Mouse (Mus musculus): ENCODE data around the gene 2610001J05Rik.
"Not testable (repeated sequence)": the region's sequence is repeated elsewhere in the genome, so short reads cannot be mapped to it uniquely, and the experiment has no call there.

The 2610001J05Rik gene

DNA sequence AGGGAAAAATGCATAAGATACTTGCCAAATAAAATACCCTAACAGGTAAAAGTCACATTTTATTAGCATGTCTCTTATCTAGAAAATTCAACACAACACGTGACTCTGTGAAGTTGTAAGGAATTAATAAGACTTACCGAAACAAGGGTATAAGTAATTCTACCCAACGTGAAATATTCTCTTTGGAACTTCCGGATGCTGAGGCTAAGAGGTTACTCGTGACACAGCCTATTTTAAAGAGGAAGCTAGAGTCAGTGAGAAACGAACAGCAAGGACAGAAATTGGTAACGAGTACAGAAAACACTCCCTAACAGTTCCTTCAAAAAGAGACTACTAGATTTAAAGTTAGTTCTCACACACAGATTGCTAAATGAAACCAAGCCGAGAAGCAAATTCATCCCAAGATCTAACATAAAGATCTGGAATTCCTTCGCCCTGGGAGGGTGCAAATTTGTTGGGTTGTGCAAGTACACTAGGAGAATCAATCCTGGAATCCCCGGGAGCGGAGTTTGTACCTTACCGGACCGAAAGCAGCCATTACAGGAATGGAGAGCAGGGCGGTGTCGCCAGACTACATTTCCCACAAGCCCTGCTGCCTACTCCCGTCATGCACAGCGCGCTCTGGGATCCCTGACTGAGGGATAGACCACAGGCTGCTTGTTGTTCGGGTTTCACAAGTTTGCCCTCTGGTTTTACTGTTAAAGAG is at the start of gene 2610001J05Rik:
TSS of gene 2610001J05Rik (minus strand) at position 600 of the 706 bp plus-strand sequence.
- DNase-seq (ENCODE audit: low read depth) = peak; percentile 92

DNA sequence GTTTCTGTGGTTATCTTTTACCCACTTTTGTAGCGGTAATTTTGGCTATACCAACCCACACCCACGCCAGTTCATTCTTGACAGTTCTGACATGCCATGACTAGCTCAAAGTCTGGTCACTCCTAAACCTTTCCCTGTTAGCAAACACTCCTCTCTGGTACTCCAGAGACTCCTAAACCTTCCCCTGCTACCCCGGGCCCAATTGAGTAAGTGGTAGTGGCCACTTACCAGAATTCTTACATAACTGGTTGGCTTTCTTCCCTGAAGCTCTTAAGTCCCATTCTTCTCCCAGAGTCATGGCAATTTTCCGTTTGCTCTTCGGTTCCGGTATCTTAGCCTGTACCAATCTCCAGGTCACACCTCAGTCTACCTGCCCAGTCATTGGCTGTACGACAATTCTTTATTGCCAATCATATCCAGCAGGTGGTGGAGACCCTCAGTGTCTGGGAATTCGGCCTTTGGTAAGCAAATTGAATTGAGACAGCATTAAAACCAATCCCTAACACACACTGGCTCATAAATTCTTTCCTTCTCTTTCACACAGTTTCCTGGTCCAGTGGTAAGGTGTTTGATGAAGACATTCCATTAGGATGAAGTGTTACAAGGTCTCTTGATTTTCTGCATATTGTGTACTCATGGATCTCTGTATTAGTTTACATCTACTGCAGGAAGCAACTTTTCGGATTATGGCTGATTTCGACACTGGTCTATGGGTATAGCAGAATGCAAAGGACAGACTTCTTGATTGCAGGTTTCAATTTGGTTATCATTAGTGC is 38.6 kb upstream of the 2610001J05Rik start:
- no peak for DNase-seq (ENCODE audit: low read depth)

DNA sequence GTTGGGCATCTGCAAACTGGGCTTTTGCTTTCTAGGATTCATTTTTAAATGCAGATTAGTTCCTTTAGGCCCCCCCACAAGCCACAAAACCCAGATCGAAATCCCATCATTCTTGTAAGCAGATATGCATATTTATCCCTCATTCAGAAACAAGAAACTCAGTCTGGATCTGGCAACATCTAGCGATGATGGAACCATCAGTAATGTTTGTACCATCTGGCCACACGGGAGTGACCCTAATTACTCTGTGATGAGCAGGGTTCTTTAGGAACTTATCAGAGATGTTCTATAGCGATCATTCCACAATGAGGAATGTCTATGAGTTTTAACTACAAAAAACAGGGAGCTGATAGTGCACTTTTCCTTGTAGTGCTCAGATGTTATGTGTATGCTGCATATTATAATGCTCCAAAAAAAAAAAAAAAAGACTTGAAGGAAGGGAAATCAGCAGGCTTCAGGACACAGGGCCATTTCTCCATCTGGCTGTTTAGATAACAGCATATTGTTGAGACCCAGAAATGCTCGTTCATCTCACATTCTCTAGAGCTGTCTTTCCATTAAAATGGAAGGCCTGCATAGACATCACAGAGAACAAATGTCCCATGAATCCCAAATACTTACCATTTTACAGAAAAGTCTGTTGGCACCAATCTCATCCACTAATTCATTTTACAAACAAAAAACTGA is 31.8 kb upstream of the 2610001J05Rik start:
- DNase-seq (ENCODE audit: low read depth) = no peak

DNA sequence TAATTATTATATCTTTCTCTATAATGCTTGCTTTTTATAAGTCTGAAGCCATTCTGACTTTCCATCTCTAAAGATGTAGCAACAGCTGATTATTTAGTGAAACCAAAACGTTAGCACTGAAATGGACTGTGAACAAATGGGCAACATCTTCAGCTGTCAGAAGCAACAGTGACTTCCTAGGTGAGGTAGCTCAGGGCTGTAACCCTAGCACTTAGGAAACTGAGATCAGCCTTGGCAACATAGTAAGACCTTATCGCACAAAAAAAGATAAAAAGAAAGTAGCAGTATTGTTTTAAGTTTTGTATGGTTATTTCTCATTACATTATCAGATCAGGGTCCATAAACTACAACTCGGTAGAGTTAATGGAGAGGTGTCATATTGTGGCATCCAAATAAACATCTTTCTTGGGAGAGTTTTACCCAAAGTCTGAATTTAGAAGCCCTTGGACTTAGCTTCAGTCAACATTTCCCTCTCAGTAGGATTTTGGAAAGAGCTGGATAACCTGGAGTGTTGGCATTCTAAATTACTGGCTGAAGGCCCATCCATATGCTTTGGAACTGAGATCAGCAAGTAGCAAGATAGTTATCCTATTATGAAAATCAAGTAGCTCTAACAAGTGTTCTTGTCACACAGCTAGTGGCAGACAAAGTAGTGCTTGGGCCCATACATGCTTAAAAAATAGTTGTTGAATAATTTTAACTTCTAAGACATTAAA is 13.7 kb upstream of the 2610001J05Rik start:
- no peak for DNase-seq (ENCODE audit: low read depth)

DNA sequence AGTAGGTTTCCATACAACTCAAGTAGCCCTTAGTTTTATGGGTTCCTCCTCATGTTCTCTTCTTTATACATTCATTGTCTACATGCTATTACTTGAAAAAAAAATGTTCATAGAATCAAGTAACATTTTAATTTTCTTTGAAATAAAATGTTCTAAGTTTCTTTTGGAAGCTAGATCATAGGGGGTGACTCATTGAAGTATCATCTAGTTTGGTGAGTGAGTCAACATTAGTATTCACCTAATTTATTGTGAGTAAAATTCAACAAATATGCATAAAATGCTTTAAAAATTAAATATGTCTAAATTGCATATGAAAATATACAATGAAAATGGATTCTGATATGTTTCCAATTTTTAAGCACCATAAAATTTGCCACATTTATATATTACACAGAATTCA is 11.6 kb upstream of the 2610001J05Rik start:
- no peak for DNase-seq (ENCODE audit: low read depth)

DNA sequence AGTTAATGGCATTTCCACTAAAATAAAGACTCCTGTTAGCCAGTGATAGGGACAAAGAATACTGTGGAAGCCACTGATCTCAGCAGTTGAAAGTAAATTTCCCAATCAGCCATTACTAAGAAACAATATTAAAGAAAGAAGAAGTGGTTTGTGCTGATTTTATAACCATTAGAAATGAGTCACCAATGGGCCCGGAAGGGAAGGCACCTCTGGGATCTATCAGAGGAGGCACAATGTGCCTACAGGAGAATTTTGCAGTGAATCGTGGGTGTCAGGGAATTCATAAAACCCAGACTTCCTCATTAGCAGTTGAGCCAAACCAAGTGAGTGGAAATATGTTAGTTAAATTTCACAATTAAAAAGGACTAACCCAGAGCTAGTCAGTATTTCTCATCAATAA is 2.6 kb upstream of the 2610001J05Rik start:
- no peak for DNase-seq (ENCODE audit: low read depth)

DNA sequence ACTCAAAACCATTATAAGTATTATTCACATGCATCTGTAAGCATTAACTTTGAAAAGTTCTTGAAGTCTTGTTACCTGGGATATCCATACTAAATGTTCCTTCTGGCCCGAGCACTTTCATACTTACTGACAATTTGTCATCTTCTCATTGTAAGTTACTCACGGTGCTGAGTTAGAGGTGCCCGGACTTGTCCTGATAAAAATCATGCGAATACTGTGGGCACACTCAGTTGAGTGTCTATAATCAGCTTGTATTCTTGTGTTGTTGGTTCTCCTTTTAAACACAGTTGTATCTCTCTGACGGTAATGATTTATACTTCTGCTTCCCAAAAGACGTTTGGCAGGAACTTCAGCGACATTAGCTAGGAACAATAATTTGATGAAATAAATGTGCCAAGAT is 758 bp upstream of the 2610001J05Rik start:
- no peak for DNase-seq (ENCODE audit: low read depth)

DNA sequence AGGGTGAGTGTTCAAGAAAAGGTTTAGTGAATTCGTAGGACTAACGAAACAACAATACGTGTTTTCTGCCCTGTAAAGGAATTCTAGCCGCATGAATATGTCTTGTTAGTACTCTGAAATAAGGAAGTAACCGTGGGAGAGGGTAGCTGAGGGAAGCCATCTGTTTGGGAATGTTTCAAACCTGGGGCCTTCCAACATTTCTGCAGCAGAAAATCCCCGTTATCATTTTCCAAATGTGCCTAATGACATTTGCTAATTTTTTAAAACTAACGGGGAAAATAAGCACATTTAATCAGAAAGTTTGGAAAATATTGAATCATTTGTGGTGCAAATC is 274 bp upstream of the 2610001J05Rik start:
- DNase-seq (ENCODE audit: low read depth) = no peak

DNA sequence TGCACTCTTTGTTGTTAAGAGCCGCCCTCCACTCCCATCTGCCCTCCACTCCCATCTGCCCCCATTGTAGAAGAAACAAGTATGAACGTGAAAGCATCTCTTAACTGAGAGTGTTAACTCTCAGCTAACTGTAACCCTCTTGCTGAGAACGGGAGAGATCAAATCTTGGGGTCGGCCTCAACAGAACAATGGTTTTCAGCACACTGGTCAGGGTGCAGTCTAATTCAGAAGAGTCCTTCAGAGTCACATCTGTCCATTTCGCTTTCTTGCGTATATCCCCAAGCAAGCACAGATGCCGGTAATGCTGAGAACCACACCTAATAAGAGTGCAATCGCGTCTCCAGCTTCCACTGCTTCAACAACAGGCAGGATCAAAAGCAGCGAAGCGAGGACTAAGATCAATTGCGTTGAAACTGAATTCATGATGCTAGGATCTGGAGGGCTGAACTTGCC is 1.0 kb downstream of the 2610001J05Rik start:
- DNase-seq (ENCODE audit: low read depth) = peak; percentile 25

DNA sequence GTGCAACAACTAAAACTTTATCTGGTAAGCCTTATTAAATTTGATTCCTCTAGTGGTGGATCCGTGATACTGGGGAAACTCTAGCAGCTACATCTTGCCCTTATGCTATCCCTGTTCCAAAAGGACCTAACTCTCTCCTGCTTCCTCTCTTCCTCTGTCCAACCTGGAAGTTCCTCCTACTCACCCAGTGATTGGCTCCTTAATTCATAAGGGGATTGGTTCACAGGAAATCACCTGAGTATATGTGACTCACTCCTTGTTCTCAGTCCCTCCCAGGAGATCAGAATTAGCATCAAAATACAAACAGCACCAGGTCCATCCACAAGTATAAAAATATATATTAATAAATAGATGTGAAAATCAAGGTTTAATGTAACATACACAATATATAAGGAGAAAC is 10.7 kb downstream of the 2610001J05Rik start:
- no peak for DNase-seq (ENCODE audit: low read depth)

DNA sequence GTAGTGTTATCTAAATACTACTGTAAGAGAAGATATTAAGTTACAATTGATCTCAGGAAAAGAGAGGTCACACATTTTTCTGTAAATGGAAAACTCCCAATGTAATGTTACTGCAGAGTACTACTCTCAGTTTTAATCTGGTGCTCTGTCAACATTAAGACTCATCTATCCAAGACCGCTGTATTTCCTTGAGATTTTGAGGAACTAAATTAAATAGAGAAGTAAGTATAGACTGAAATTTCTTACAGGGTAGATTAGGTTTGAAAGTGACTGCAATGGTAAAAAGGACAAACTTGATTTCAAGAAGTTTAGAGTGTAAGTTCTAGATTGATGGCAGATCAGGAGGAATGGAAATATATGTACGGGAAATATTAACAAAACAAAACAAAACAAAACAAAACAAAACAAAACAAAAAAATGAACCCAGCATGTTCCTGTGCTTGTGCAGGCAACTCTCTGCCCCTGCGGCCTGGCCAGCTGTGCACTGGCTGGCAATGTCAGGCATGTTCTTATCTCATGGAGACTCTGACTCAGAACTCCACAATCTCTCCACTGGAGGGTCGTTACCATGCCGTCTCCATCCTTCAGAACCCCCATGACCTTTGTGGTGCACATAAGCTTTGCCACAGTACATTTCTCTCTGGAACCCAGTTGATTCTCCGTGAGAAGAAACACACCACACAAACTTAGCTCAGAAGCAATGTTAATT is 11.3 kb downstream of the 2610001J05Rik start:
- DNase-seq (ENCODE audit: low read depth) = no peak

DNA sequence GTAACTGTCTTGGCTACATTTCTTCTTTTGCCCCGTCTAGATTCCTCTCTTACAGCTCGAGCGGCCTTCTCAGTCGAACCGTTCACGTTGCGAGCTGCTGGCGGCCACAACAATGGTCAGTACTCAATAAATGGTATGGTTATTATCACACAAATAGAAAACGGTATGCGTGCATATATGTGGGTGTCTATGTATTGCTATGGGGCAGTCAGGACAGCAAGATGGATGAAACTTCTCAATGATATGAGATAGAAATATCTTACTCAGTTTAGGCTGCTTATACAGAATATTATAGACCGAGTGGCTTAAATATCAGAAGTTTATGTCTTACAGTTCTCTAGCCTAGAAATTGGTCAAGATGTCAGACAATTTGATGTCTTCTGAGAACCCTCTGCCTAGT is 17.1 kb downstream of the 2610001J05Rik start:
- no peak for DNase-seq (ENCODE audit: low read depth)

DNA sequence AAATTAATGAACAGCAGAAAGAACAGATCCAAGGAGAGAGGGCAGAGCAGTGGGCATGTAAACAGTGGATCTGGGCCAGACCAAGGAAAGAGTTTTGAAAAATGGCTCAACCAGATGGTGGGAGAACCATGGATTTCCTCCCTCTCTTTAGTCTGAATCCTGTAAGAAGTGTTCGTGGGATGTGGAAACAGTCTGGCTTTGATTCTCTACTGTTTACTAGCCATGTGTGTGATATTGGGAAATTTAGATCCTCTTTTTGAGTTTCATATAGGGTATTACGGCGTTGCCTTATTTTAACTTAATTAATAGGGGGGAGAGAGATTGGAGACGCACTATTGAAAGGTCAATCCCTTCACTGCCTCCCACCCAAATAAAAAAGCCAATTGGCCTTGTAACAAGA is 18.1 kb downstream of the 2610001J05Rik start:
- no peak for DNase-seq (ENCODE audit: low read depth)

DNA sequence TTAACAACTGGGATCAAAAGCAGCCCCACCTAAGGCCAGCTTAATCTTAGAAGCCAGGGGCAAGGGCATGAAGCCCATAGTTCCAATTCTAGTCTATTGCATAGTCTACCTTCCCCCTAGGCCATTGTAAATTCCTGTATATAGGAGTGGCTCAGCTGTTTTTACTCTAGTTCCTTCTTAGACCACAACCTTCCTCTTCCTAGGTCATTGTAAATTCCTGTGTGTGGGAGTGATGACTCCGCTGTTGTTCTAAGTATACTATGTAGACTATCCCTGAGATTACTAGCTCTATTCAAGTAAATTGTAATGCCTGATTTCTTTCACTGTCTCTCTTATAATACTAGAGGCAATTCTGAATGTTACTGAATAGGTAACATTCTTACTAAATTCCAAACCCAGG is 25.3 kb downstream of the 2610001J05Rik start:
- not testable (repeated sequence) for DNase-seq (ENCODE audit: low read depth)

DNA sequence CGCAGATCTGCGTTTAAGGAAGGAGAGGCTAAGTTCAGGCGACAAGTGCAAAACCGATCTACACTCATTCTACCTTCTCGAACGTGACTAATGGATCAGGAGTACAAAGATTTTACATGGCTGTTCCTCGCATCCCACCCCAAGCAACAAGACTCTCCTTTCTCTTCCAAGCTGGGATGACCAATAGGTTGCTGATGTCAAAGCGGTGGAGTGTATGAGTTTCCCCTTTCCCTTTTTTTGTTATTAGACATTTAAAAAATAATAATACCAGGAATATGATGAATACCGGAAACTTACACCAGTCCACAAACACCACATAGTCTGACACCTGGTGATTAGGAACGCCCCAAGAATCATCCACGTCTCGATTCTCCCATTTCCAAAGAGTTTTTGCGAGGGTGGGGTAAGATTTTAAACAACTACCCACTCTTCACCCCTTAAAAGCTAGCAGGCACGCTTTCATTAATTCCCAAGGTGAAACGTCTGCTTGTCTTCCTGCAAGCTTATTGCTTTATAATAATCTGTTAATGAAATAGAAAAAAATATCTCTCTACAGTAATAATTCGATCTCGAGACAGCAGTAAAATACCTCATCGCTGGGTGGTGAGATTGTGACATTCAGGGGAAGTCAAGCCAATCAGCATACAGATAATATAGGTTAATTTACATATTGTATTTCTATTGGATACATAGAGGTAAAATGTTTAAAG is 31.8 kb downstream of the 2610001J05Rik start, which contains the start of gene Gpr85:
TSS of gene Gpr85 (minus strand) at position 598 of the 710 bp plus-strand sequence.
- peak; percentile 9 for DNase-seq (ENCODE audit: low read depth)

DNA sequence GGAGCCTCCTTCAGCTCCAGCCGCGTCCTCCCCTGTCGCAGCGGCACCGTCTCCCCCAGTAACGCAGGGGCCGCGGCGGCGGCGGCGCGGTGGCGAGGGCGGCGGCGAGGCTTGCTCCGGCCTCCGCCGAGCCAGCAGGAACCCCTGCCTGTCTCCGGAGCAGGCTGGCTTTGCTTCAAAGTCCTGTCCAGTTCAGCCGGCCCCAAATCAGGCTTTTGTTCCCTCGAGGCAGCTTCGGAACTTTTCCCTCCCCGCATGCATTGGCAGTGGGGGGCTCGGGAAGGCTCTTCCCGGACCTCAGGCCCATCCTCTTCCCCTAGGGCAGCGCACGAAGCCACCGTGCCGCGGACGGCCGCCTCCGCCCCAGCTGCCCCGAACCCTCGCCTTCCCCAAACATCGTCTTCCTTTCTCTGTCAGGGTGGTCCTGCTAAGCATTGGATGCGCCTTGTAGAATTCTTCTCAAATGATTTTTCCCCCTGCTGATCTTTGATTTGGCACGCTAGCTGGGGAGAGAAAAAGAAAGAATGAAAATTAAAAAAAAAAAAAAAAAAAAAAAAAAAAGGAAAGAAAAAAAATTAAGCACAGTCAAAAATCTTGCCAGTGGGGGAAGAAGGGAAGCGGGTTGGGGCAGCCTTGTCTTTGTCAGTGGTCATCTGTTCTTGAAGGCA is 32.5 kb downstream of the 2610001J05Rik start:
- DNase-seq (ENCODE audit: low read depth) = no peak

DNA sequence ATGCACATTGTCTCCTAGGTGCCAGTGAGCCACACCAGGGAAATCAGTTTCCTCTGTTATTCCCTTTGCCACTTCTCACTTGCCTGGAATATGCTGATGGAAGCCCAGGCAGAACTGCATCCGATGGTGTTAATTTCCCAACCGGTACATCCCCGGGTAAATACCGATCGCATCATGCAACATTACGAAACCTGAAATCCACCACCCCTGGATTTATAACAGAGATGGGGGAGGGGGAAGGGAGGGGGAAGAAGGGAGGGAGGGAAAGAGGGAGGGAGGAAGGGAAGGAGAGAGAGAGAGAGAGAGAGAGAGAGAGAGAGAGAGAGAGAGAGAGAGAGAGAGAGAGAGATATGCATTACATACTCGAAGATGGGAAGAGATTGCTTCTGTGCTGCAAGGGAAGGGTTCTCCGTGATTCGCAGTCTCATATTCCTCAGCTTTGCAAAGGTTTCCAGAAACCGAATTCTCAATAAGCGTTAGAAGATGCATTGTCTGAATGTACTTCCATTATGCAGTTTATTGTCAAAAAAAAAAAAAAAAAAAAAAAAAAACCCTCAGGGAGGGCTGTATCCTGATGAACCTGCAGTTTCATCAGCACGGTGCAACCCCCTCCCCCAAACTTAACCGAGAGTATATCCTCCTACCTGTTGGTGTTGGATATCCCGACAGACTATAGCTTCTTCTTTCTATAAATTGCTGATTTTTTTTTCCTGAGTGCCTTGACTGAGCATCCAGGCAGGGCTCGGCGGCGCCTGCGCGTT is 33.2 kb downstream of the 2610001J05Rik start:
- DNase-seq (ENCODE audit: low read depth) = peak; percentile 20

DNA sequence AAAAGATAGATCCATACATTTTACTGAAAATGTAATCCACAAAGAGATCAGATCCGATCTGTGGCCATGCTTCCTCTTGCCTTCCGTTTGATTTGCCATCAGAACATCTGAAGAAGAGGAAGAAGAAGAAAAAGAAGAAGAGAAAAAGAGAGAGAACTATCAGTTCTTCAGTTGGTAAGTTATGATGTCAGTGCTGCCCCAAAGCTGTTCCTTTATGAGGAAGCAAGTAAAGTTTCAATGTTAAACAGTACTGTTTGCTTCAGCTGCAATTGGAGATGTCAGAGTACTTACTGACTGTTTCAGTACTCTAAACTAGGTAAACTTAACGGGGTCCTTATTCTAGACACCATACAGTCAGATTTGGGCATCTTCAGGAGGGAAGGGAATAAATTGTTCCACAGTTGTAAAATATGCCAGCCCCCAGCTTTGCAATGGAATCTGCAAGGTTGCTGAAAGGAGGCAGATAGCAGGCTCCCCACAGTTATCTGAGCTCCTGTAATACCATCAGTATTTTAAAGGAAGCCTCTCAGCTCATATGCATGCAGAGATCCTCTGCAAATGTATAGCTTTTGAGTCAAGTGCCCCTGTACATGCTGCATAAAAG is 34.2 kb downstream of the 2610001J05Rik start:
- no peak for DNase-seq (ENCODE audit: low read depth)
